In genomic region chr14:73389059-73389458, GRCm38 (mm10) we compare ENCODE assay signal across 8 mouse cellular contexts. TPM values are rescaled to one million over a fixed set of nuclear protein-coding genes. Genes with fewer than 3 reads are reported as not detected.
DNase-seq lines count a peak whose midpoint lies in the region; ATAC-seq and TF ChIP-seq lines count a peak whose summit lies in the region.

No protein-coding gene starts in this region.

- no peak for TF ChIP-seq POLR2A in liver, adult 2 months (IDR thresholded peaks at IDR 0.05; ENCODE audit: extremely low read depth, insufficient read depth, low read length)

- H3K4me3 ChIP-seq in liver, adult 2 months (ENCODE audit: insufficient read depth, low read depth, low read length), result no peak overlapping the region
- no peak overlapping the region for H3K4me3 ChIP-seq in lung, embryonic 14.5 days (ENCODE audit: low read depth, low read length)

- WGBS in liver, adult 2 months, result 69% methylated on average over 7 of the region's 7 CpGs
- 45% methylated on average over 7 of the region's 7 CpGs for WGBS in lung, embryonic 14.5 days

- peak overlapping the region; percentile 70 for H3K27ac ChIP-seq in liver, adult 2 months (replicated peaks; ENCODE audit: insufficient read depth, low read depth, low read length)
- H3K27ac ChIP-seq in lung, embryonic 14.5 days (ENCODE audit: low read depth), result peak overlapping the region; percentile 94

- ATAC-seq in lung, embryonic 14.5 days (ENCODE audit: insufficient read depth), result no peak

- peaks cover 20% of the 10 kb centered on the region for H3K4me1 ChIP-seq in liver, adult 2 months (ENCODE audit: control insufficient read depth, insufficient read depth, low read length)
- H3K4me1 ChIP-seq in lung, embryonic 14.5 days (ENCODE audit: insufficient read depth), result peaks cover 13% of the 10 kb centered on the region

- H3K27me3 ChIP-seq in liver, adult 2 months (ENCODE audit: control insufficient read depth, insufficient read depth, low read length), result no peaks in the 10 kb centered on the region
- H3K27me3 ChIP-seq in lung, embryonic 14.5 days (ENCODE audit: insufficient read depth, low read length), result no peaks in the 10 kb centered on the region

- H3K9ac ChIP-seq in liver, adult 2 months (ENCODE audit: low read depth, low read length), result no peak overlapping the region
- H3K9ac ChIP-seq in lung, embryonic 14.5 days, result no peak overlapping the region

- peaks cover 5% of the 10 kb centered on the region; the same call in 1 of the 2 replicates for H3K79me2 ChIP-seq in liver, adult 2 months (ENCODE audit: control insufficient read depth, insufficient read depth, low read length)

- H3K9me3 ChIP-seq in lung, embryonic 14.5 days (ENCODE audit: low read depth, low read length), result no peaks in the 10 kb centered on the region

- peak; percentile 42 for DNase-seq in embryo, embryonic 10.5 days (ENCODE audit: low spot score)
- DNase-seq in embryo, embryonic 9.5 days (ENCODE audit: extremely low spot score), result no peak
- peak; percentile 43 for DNase-seq in liver, adult 2 months (ENCODE audit: extremely low read depth, low read depth, low spot score)
- no peak for DNase-seq in liver
- DNase-seq in lung, embryonic 14.5 days, result peak; percentile 69
- DNase-seq in thymus, adult 18-20 months, result peak; percentile 51 to 74
- DNase-seq in urinary bladder, postnatal 4 days (ENCODE audit: low spot score in 2 of 2), result no peak
- no peak for DNase-seq in yolk sac, embryonic 10.5 days (ENCODE audit: low spot score)

- peak overlapping the region; percentile 5; the same call in 1 of the 2 replicates for H3K4me2 ChIP-seq in lung, embryonic 14.5 days

- TF ChIP-seq CTCF in liver, adult 2 months (IDR thresholded peaks at IDR 0.05; ENCODE audit: low read depth, low read length), result no peak
- no peak for TF ChIP-seq CTCF in lung, embryonic 14.5 days (IDR thresholded peaks at IDR 0.05; ENCODE audit: low read depth)

- no peaks in the 10 kb centered on the region for H3K36me3 ChIP-seq in liver, adult 2 months (ENCODE audit: control insufficient read depth, insufficient read depth, low read length)
- H3K36me3 ChIP-seq in lung, embryonic 14.5 days (ENCODE audit: insufficient read depth), result no peaks in the 10 kb centered on the region

RNA-seq across cellular contexts. Expression of gene Itm2b, which starts 4.0 kb away (rescaled TPM):
- total RNA-seq in liver, adult 2 months (2014; rRNA removed), result 967 and 981 TPM in 2 replicates
- polyA plus RNA-seq in liver, adult 2 months (2012; rRNA removed), result 1,187 and 1,239 TPM in 2 replicates
- 630 and 663 TPM in 2 replicates for polyA plus RNA-seq in lung, embryonic 14.5 days (2014; fragmentation: Nextera tagmentation; extraction: Ambion mirVana)

Comparison
In these comparisons a context has a peak if more than half of its experiments do, and no peak if none do; other contexts are left out.
1. DNase-seq: peak in embryo, embryonic 10.5 days (single experiment), liver, adult 2 months (single experiment), lung, embryonic 14.5 days (single experiment) and thymus, adult 18-20 months (2 of 2); none in embryo, embryonic 9.5 days (single experiment), liver (single experiment), urinary bladder, postnatal 4 days (0 of 2) and yolk sac, embryonic 10.5 days (single experiment).